Mouse (Mus musculus) kidney, adult 9 months (tissue): ENCODE results near the gene Asap2.

Experiments used
- DNase-seq: peaks from one replicate; pipeline ENCODE4 v3.0.0; 2022

The Asap2 gene

DNA sequence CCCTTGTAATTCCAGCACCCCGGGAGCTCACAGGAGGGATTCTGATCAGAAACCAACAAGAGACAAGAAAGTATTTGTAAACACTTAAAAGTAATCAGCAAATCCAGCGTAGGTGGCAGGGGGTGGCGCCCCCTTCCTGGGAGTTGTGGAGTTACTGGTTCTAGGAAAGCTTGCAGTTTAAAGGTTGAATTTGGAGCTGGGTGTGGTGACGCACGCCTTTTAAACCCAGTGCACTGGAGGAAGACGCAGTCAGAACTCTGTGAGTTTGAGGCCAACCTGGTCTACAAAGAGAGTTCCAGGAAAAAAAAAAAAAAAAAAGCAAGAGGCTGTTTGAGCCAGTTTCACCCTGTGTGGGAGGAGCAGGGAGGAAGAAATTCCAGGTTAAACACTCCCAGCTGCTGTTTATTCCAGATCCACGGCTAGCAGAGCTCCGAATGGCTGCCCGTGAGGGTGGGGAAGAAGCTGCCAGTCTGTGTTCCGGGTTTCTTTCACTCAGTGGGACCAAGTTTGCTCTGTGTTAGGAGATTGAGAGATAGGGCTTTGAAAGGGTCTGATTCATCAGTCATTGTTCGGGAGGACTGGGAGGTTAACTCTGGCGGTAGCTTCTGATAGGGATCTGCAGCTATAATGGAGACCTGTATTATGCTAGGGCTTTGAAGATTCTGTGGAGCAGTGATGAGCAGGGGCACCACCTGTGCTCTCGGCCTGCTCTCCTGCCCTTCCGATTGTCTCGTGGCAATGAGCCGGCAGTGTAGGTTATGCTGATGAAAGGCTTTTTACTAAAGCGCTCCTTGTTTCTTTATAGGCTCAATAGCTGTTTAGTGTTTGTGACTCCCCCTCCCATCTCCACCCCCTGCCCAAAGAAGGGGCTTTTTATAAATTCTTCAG lies 144.0 kb downstream of the Asap2 start:
- DNase-seq, result peak; percentile 36

DNA sequence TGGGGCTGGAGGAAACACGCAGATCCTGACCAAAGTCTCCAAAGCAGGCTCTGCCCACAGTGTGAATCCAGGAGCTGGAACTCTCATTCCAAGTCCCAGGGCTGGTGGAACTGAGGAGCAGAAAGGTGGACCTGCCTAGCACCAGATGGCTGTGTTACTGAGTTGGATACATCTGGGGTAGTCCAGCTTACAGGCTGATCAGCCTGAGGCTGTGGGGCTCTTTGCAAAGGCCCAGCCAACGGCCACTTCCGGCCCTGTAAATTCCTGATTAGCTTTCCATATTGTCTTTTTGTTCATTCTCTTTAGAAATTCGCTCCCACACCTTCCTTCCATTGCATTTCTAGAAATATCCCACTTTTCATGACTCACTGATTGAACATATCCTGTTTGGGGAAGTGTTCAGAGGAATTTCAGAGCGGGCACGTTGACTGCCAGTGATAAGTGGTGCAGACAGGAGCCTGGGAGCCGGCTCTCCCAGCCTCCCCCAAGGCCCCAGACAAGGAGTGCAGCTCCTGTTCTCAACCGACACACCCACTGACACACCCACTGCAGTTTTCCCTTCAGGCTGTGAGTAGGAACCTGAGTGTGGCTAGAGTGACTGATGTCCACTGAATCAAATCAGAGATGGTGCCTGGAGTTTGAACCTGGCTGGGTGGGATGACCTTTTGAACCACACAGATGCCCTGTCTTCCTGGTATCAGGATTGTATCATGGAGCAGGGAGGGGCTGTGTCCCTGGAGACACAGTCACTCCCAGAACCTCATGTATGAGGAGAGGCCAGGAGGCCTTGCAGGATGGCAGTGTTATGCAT lies 145.6 kb downstream of the Asap2 start:
- no peak for DNase-seq

DNA sequence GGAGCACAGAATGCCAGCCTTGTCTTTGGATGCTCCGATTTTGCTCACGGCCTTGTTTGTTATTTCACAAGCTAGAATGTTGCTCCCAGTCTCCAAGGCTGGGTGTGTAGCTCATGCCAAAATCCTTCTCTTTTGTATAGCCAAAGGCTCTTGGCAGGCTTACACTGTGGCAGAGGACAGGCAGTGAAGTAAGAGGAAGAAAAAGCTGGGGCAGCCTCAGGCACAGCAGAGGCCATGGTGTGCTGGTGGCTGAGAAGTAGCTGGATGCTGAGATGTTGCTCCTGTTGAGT lies 146.1 kb downstream of the Asap2 start:
- DNase-seq, result no peak

DNA sequence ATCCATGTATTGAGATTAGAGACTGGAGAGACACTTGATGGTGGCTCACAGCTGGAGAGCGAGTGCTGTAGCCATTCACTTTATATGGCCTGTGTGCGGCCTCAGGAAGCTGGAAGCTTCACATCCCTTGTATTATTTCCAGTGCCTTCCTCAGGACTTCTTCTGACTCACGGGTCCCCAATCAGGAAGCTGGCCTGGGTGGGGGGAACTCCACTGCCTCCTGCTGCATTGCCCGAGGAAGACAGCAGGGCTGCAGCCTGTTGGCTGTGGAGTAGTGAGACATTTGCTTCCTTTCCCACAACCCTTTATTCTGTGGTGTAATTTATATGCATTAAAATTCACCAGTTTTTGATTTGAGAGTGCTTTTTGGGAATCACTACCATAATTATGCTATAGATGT lies 149.3 kb downstream of the Asap2 start:
- DNase-seq, result no peak

DNA sequence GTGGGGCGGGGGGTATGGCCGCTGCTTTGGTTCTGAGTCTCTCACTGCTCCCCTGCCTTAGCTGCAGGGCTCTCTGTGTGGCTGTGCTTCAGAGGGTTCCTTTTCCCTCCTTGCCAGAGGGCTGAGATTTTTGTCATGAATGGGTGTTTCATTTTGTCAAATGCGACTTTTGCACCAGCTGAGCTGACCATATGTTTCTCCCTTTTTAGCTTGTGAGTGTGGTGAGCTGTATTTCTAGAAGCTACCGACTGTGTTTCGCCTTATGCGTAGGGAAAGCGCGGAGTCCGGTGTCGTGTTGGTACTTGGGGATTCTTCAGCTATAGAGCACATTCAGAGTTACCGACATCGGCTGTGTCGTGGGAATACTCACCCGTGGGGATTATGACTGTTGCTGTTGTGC lies 149.9 kb downstream of the Asap2 start:
- DNase-seq, result no peak

DNA sequence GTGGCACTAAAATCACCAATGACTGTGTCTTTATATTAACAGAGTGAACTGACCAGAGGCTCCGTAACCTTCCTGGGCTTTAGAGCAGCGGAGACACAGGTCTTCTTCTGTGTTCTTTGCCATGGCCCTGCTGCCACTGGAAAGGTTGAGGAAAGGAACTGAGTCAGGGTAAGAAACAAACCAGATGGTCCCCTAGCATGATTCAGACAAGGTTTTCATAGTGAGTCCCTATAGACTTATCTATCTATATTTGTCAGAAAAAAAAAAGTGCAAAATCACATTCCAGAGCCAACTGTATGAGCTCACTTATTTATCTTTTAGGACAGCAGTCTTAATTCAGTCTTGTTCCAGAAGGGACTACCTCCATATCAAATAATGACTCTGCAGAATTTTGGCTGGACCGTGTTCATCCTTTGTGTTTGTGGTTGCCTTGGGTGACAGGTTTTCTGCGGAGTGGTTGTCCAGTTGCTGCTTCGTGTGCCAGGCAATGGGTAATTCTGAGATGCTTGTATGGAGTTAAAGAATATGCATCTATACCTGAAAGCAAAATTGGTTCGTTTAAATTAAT lies 150.6 kb downstream of the Asap2 start:
- no peak for DNase-seq

DNA sequence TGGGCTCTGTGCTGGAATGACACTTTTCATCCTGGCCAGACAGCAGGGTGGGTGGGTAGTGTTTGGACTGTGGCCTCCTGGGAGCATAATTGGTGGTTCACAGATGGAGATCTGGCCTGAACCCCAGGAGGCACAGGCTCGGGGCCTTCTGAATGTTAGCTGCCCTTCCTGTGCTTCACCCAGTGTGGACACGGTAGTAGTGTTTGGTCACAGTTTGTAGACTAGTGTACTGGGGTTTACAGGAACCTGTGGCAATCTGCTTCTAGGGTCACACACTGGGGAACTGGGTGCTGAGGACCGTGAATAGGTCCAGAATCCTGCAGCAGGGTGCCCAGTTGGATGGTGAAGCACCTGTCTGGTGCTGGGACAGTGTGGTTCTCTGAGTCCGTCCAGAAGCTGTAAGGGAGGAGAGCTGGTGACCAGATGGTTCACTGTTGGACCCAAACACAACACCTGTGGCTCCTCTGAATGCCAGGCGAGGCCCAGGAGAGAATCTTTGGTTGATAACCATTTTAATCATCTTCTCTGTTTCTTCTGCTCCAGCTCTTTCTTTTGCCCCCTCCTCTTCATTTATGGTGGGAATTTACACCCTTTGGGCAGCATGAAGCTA lies 151.5 kb downstream of the Asap2 start:
- DNase-seq, result no peak

DNA sequence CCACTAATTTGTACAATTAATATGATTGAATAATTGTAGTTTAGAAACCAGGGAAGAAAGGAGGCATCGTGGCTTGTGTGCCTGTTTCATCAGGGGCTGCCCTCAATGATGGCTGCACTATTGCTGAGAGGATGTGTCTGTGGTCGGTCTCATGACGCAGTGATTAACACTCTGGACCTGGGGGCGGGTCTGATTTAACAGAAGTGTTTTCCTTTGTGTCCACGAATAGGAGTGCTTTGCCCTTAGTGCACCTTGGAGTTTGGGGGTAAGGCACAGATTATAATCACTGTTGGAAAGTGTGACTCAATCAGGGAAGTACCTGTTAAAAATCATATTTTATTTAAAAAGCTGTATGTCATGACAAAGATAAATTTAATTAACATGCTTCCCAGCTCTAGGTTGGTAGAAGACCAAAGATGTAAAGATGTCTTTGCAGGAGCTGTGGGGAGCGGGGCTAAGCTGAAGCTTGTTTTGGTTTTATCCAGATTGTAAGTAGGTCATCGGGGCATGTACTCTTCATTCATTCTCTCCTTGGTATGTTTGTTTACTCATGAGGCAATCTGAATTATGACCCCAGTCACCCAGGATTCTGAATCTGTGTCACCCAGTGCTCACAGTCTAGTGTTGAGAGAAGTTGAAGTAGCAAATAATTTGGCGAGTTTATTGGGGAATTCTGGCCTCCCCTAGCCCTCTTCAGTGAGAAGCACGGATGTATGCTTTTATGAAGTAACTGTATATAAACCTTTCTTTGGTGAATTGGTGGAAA lies 152.4 kb downstream of the Asap2 start:
- DNase-seq, result no peak

DNA sequence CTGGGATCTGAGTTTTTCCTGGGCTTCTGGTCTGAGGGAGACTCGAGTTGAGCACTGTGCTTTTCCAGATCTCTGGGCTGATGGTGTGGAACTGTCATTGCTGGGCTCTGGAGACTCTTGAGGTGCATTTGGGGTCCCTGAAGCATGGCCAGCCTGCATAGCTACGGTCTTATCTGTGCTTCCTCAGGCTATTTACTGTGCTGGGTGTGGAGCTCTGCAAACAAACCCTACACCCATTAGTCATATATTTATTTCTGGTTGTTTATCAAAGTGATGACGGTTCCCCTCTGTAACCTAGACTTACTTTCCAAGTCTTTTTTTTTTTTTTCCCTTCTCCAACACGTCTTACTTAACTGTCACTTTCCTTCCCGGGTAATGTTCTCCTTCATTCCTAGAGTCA lies 154.3 kb downstream of the Asap2 start:
- no peak for DNase-seq

DNA sequence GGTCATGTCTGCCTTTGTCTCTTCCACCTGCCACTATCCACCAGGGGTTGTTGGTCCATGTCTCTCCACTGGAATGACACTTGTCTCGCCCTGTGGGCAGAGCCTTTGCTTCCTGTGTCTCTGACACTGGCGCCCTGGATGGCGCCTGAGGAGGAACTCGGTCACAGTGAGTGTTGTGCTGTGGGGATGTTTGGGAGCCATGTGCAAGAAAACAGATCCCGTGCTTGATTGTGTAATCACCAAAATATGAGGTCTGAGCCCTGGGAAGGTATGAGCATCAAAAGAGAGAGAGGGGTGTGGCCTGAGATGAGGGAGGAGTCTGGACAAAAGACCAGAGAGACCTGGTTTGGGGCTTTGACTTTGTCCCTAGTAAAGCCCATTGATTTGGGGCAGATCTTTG lies 154.8 kb downstream of the Asap2 start:
- no peak for DNase-seq

DNA sequence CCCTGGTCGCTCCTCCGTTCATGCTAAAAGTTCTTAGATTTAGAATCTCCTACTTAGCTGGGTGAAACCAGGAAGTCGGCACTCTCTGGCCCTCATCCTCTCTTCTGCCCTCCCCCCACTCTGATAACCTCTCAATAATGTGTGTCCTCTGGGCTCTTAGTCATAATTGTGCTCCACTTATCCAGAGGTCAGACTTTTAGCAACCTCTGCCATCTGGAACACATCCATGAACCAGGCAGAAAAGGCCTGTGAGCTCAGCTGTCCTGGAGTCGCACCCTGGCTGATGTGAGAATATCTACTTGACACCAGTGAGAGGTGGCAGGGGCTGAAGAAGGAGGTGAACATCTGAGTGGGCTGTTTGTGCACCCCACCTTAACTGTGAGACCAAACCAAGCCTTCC lies 156.6 kb downstream of the Asap2 start:
- no peak for DNase-seq

DNA sequence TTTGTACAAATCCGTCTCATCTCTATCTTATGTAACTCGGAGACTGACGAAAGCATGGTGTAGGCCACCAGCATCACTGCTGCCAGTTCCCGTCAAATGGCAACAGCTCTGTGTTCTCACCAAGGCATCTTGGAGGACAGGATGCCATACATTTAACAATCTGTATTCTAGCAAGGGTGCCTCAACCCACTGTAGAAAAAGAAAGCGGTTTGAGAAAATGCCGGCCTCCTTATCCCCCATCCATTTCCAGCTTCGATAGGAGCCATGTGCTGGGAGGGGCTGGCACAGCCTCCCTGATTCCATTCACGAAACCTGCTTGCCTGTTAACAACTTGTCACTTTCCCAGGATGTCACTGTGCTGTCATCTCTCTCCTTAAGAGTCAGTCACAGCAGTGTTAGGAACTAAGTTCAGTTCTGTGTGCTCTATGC lies 163.0 kb downstream of the Asap2 start:
- no peak for DNase-seq

DNA sequence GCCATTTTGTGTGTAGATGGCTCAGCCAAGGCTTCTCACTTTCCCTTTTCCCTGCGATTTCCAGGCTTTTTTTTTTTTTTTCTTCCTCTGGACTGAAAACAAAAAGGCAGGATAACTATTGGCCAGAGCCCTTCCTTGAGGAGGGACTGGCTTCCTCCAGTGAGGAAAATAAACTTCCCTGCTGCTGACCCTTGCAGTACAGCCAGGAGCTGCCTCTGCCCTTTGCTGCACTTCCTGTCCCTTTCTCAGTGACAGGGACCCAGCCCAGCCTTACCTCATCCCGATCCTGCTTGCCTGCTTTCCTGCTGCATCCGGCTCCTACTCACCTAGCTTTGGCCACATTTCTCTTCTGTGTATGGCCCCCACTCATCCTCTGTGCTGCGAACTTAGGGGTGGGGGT lies 164.8 kb downstream of the Asap2 start:
- DNase-seq, result peak; percentile 62

DNA sequence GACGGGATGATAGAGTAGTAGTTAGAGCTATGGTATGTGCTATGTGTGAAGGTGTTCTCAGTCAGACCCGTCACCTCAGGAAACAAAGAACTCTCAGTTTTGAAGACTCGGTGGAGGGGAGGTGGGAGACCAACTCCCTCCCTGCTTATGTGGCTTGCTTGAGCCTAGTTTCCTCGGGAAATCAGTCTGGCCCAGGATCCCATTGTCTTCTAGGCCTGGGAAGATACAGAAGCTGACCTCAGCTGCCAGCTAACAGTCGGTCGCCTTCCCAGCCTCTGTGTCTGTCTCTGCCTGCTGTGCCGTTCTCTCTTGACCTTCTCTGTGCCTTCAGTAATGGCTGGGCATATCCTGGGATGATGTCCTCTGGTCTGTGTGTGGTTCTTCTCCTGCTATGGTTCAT lies 169.0 kb downstream of the Asap2 start:
- DNase-seq, result no peak

DNA sequence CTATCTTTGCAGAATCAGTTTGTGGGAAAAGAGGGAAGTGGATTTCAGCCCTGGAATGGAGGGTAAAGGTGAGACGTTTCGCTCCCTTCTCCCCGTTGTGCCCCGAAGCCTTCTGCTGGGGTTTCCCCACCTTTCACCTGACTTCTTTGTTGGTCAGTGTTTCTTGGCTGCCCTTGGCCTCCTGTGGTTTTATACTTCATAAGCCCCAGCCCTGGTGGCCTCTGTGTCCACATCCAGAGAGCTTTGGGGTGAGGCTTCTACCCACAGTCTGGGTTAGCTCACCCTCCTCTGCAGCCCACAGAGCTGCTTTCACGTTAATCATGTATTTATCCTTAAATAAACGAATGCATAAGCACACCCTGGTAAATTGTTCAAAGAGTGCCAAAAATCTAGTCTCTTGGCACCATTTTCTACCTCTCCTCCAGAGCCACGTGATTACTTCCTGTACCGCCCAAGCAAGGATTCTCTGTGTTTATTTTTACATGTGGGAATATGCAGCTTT lies 170.1 kb downstream of the Asap2 start:
- DNase-seq, result peak; percentile 63

DNA sequence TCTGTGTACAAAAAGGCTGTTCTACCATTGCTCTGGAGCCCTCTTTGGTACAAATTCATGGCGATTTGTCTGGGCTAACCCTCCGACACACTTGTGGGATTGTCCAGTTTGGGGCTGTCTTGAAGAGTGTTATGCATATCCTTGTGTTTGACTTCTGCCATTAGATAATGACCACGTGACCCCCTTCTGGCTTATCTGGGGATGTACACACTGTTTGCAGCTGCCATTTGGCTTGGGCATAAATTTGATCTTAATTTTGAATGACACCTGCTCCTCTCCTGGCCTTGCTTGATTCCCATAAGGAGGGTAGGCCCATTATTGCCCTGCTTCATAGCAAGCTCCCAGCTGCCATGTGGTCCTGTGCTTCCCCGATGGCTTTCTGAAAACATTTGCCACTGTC lies 171.6 kb downstream of the Asap2 start:
- no peak for DNase-seq

DNA sequence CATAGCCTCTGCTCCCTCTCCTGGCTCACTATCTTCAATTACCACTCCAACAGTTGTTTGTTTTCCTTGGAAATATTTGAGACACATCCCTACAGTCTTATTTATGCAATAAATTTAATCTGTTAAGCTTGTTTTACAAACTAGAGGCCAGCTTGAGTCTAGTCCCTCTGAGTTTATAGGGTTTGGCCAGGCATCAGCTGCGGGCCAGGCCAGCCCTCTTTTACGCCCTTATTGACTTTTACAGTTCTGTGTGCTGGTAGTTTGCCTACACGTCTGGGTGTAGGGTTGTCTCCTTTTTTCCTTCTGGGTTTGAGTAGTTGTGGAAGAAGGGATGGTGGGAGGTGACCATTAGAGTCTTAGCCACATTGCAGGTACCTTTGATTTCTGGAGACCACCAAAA lies 173.4 kb downstream of the Asap2 start:
- DNase-seq, result no peak

DNA sequence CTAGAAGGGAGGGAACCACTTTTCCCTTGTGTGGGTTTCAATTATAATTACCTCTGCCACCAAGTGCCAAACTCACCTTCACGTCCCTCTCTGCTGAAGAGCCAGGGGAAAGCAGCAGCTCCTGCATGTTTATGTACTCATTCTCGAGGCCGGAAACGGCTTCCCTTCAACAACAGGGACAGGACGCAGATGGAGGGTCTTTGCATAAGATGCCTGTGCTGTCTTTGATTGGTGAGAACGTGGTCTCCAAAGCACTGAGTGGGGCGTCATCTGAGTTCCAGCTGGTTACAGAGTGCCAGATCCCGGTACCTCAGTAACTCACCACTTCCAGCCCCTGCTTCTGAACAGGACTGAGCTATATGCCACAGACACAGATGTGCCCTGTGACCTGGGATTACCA lies 174.0 kb downstream of the Asap2 start:
- DNase-seq, result no peak

DNA sequence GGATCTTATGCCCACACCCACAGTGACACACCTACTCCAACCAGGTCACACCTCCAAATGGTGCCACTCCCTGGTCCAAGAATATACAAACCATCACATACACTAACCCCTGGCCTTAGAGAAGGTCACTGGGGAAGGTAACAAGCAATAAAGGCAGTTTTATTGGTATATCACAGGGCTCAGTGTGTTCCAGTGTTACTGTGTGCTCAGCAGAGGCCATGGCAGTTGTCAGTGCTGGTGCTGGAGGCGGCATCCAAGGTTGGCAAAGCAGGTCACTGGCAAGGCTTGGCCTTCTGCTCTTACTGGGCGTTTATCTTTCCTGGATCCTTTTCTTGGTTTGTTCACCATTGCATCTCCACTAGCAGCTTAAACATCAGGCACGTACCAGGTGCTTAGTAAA lies 174.9 kb downstream of the Asap2 start:
- DNase-seq, result no peak

DNA sequence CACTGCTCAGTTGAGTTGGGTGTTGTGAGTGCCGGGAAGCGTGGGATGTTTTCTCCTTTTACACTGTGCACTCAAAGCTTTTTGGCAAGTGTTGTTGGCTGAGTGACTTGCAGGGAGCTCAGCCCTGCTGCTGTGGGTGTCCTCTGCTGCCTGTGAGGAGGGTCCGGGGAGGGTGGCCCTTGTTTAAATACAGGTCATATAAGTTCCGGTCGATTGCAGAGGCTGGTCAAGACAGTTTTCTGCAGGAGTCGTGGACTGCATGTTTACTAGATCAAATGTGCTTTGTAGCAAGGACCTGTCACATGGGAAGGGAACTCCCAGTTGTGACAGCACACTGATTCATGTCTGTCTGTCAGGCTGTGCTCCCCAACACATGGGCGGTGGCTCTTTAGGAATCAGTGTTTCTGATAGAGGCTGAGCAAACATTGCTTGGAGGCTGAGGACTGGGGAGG lies 175.7 kb downstream of the Asap2 start:
- no peak for DNase-seq

DNA sequence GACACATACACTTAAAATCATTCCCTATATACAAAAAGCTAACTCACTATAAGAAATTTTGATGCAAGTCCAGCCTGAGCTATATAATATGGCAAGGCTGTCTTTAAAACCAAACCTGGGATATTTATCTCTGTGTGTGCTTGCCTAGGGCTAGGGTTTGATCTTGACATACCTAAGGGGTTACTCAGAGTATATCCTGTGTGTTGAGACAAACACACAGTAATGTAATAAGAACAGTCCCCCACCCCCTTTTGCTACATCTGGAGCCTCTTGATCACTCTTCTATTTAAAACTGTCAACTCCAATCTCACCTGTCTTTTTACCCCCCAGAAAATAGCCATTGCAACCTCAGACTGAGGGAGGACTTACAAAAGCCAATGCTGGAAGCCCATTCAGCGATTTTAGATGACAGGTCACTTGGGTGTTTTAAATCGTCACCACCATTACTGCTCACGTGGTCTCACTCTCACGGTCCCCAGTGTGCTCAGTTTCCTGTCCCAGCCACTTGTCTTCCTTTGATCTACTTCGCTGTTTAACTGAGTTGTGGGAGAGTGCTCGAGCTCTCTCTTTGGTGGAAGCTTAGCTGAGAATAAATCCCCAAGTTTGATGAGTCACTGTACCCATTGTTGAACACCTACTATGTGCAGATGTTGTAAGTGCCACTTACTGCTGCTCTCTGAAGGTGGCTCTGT lies 176.8 kb downstream of the Asap2 start:
- DNase-seq, result no peak

DNA sequence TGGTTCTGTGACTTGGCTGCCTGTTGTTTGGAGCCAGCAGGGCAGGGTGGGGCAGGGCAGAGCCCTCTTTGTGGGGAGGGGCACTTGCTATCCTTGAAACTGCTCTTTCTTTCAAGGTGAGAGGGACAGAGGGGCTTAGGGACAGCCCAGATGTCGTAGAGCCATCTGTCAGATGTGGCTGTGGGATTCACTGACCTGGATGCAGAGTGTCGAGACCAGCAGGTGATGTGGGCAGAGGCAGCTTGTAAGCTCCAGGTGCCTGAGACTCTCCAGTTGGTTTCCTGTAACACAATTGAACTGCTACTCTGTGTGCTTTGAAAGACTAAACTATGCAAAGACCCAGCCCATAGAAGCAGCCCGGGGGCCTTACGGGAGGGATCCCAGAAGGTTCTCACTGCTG lies 177.5 kb downstream of the Asap2 start:
- DNase-seq, result no peak
